Mouse (Mus musculus) ES-Bruce4 (cell line): ENCODE measurements around the gene Cdca7.

Experiments used
- CTCF ChIP-seq: IDR thresholded peaks from one replicate; pipeline ENCODE4 v1.8.1; 2011; ENCODE audit warnings: low read depth, low read length
- EP300 ChIP-seq: IDR thresholded peaks from 2 replicates; pipeline ENCODE4 v1.6.1; 2011; ENCODE audit warnings: low read depth, low read length; ENCODE audit not compliant: insufficient read depth

DNA sequence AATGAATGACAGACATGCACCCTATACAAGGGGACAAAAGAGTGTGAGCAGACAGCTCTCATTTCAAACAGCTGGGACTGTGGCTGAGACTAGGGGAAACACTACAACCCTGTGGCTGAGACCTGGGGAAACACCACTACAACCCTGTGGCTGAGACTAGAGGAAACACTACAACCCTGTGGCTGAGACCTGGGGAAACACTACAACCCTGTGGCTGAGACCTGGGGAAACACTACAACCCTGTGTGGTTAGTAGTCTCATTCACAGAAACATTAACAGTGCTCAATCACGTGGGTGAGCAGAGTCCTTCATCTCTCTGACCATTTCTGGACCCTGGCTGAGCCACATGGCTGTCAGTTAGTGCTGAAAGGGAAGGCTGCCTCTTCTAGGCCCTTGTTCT is 59.9 kb downstream of the Cdca7 start:
- TF ChIP-seq EP300, result no peak
- no peak for TF ChIP-seq CTCF
